In the genomic region with DNA sequence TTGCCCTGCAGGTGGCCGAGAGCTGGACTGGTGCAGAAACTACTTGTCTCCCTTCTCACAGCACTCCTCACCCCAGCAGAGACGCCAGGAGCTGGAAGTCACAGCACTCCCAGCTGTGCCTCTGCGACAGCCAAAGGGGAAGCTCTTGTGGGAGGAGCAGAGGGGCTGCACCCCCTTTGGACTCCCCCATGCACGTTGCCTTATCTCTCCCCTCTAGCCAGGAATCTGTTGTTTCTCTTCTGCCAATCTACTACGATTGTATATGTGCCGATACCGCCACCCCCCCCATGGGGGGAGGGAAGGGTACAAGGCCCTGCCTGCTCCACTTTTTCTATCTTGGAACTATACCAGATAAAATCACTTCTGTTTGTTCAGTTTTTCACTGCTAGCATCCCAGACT, we compare ENCODE assay signal across 21 mouse cellular contexts. TPM values are rescaled to one million over a fixed set of nuclear protein-coding genes. Genes with fewer than 3 reads are reported as not detected.
DNase-seq lines count a peak whose midpoint lies in the region; ATAC-seq and TF ChIP-seq lines count a peak whose summit lies in the region.
"Had no signal": no experiment of that assay in that cellular context is flagged by ENCODE, and none has a peak within 500 bp of the region (broad histone marks: within the 10 kb centered on the region; RNA-seq: fewer than 3 reads in every experiment).

No protein-coding gene starts in this region.

- H3K36me3 ChIP-seq in liver, embryonic 12.5 days = peaks cover 100% of the 10 kb centered on the region
- H3K36me3 ChIP-seq in CH12.LX (replicated peaks in 1 of 2; ENCODE audit: control insufficient read depth in 1 of 2, insufficient read depth in 1 of 2, low read length in 1 of 2) = peaks cover 82 to 96% of the 10 kb centered on the region in 2 experiments
- H3K36me3 ChIP-seq in G1E (replicated peaks) = peaks cover 100% of the 10 kb centered on the region

- H3K79me2 ChIP-seq in CH12.LX (replicated peaks; ENCODE audit: control insufficient read depth, extremely low read depth, insufficient read depth, poor library complexity, severe bottlenecking) = peaks cover 41% of the 10 kb centered on the region

- intact Hi-C loops in left cerebral cortex, postnatal 4 days (cut with DNase I) = no loop called here

- H3K4me2 ChIP-seq in liver, embryonic 12.5 days = no peak overlapping the region
- H3K4me2 ChIP-seq in CH12.LX (ENCODE audit: insufficient read depth, low read depth, poor library complexity, severe bottlenecking) = no peak overlapping the region
- H3K4me2 ChIP-seq: embryonic facial prominence, embryonic 12.5 days; forebrain, embryonic 13.5 days; forebrain, embryonic 15.5 days had no signal

- no peak for TF ChIP-seq EP300 in CH12.LX (IDR thresholded peaks at IDR 0.05; ENCODE audit: low read length)

- dilution Hi-C loops in CH12.LX (cut with MboI; ENCODE audit: extremely low pct_ligation_motif_present, extremely low pct_unique_long_range_greater_than_20kb, low sequenced_read_pairs) = no loop called here

- no peaks in the 10 kb centered on the region for H3K9me3 ChIP-seq in liver, embryonic 12.5 days (replicated peaks)
- no peaks in the 10 kb centered on the region for H3K9me3 ChIP-seq in CH12.LX (replicated peaks; ENCODE audit: low read length)
- H3K9me3 ChIP-seq in G1E (replicated peaks) = no peaks in the 10 kb centered on the region
- H3K9me3 ChIP-seq: embryonic facial prominence, embryonic 10.5 days; embryonic facial prominence, embryonic 12.5 days; forebrain, embryonic 13.5 days; forebrain, embryonic 15.5 days had no signal

- WGBS in liver, embryonic 12.5 days (ENCODE audit: insufficient replicate concordance) = 50% methylated on average over 7 of the region's 7 CpGs

- H3K27me3 ChIP-seq in liver, embryonic 12.5 days (replicated peaks) = no peaks in the 10 kb centered on the region
- no peaks in the 10 kb centered on the region for H3K27me3 ChIP-seq in CH12.LX (replicated peaks)
- no peaks in the 10 kb centered on the region for H3K27me3 ChIP-seq in G1E (ENCODE audit: insufficient read depth, low read length)
- H3K27me3 ChIP-seq: embryonic facial prominence, embryonic 12.5 days; forebrain, embryonic 13.5 days; forebrain, embryonic 15.5 days; Patski had no signal

- no peak for ATAC-seq in liver, embryonic 12.5 days
- ATAC-seq in G1E (ENCODE audit: extremely low read depth, insufficient number of reproducible peaks, low FRiP score, poor library complexity, severe bottlenecking) = no peak
- ATAC-seq: activated CD4-positive, CD25-positive, alpha-beta regulatory T cell, adult 4 months; forebrain, postnatal 0 days; Patski had no signal

- TF ChIP-seq RAD21 in CH12.LX (IDR thresholded peaks at IDR 0.05; ENCODE audit: low read depth, low read length) = no peak

- H3K9ac ChIP-seq in liver, embryonic 12.5 days = no peak overlapping the region
- no peak overlapping the region for H3K9ac ChIP-seq in CH12.LX (ENCODE audit: insufficient read depth, low read depth)
- H3K9ac ChIP-seq: embryonic facial prominence, embryonic 12.5 days; forebrain, embryonic 13.5 days; forebrain, embryonic 15.5 days; forebrain, postnatal 0 days had no signal

- 0 out of 2 replicates have a peak overlapping the region, but pooled peaks have one; percentile 45 for H3K27ac ChIP-seq in liver, embryonic 12.5 days
- H3K27ac ChIP-seq in CH12.LX (ENCODE audit: insufficient read depth, low read depth) = no peak overlapping the region
- H3K27ac ChIP-seq: embryonic facial prominence, embryonic 10.5 days; embryonic facial prominence, embryonic 12.5 days; forebrain, embryonic 13.5 days; forebrain, embryonic 15.5 days had no signal

- peaks cover 19% of the 10 kb centered on the region for H3K4me1 ChIP-seq in liver, embryonic 12.5 days
- peaks cover 36 to 66% of the 10 kb centered on the region in 2 experiments for H3K4me1 ChIP-seq in CH12.LX (ENCODE audit: control insufficient read depth in 1 of 2, insufficient read depth in 2 of 2)
- peaks cover 86% of the 10 kb centered on the region for H3K4me1 ChIP-seq in G1E (ENCODE audit: insufficient read depth, low read depth, low read length)
- H3K4me1 ChIP-seq: embryonic facial prominence, embryonic 10.5 days; embryonic facial prominence, embryonic 12.5 days; forebrain, embryonic 13.5 days; forebrain, embryonic 15.5 days had no signal

- no peak overlapping the region for H3K4me3 ChIP-seq in liver, embryonic 12.5 days
- H3K4me3 ChIP-seq in CH12.LX (replicated peaks in 1 of 3; ENCODE audit: low read depth in 2 of 3, low read length in 2 of 3, poor library complexity in 1 of 3) (no peak overlapping the region), G1E (ENCODE audit: low read depth, low read length) (peak overlapping the region; percentile 41; the same call in 1 of the 2 replicates)
- H3K4me3 ChIP-seq: embryonic facial prominence, embryonic 10.5 days; embryonic facial prominence, embryonic 12.5 days; forebrain, embryonic 13.5 days; forebrain, embryonic 15.5 days had no signal

- in situ Hi-C loops in CH12.LX (cut with MboI; ENCODE audit: low pct_ligation_motif_present, low pct_unique_long_range_greater_than_20kb, low sequenced_read_pairs) = no loop called here

- no peak for TF ChIP-seq CTCF in CH12.LX (conservative IDR thresholded peaks at IDR 0.05 in 1 of 2, IDR thresholded peaks at IDR 0.05 in 1 of 2; ENCODE audit: low read depth in 2 of 2, low read length in 2 of 2)
- no peak for TF ChIP-seq CTCF in G1E (IDR thresholded peaks at IDR 0.05; ENCODE audit: low read depth, low read length)

- DNase-seq in liver (no peak), CH12.LX (ENCODE audit: extremely low read depth) (no peak), G1E (ENCODE audit: low spot score) (no peak)
- DNase-seq in left cerebral cortex, postnatal 4 days = no peak
- DNase-seq in right cerebral cortex, postnatal 10 days (ENCODE audit: low spot score in 2 of 2) = no peak
- DNase-seq: adrenal gland, adult 8-10 months; adrenal gland, postnatal 14 days; adrenal gland, postnatal 36 days; cerebellum, adult 11-12 months; cerebellum, adult 2 months; cerebellum, adult 9-10 months; cerebellum, postnatal 10 days; cerebellum, postnatal 25 days; forebrain, postnatal 0 days had no signal

- no peak; the same call in 1 of the 2 replicates for TF ChIP-seq POLR2A in CH12.LX (IDR thresholded peaks at IDR 0.05; ENCODE audit: low read depth, low read length)

TF ChIP-seq in CH12.LX, 34 proteins besides CTCF, POLR2A, EP300 and RAD21:
- TF ChIP-seq TCF12 (IDR thresholded peaks at IDR 0.05; ENCODE audit: low read depth, low read length) = no peak
- 0 out of 2 replicates have a peak, but pooled peaks have one; percentile 5 for TF ChIP-seq ZMIZ1 (IDR thresholded peaks at IDR 0.05; ENCODE audit: low read depth, low read length)

RNA-seq across cellular contexts. Expression of gene Emg1, which starts 8.2 kb away (rescaled TPM):
- 200 TPM in 2 replicates for polyA plus RNA-seq in liver, embryonic 12.5 days (2016; fragmentation: Nextera tagmentation; extraction: Ambion mirVana)
- total RNA-seq in CH12.LX (2012; rRNA removed) (352 and 439 TPM in 2 replicates), CH12.LX (2014; rRNA removed) (481 and 498 TPM in 2 replicates), G1E (2014; fragmentation: Nextera tagmentation) (117 and 120 TPM in 2 replicates), G1E (2017) (228 and 262 TPM in 2 replicates)
- polyA plus RNA-seq in CH12.LX (2012; ENCODE audit: insufficient read length, low read depth) (301 and 408 TPM in 2 replicates), G1E (2012) (254 and 287 TPM in 2 replicates)
- total RNA-seq in left cerebral cortex, postnatal 4 days (2021) = 10 to 100 TPM; 56.7 to 56.9 TPM

RNA-seq across cellular contexts. Expression of gene Phb2, which starts 8.3 kb away (rescaled TPM):
- polyA plus RNA-seq in liver, embryonic 12.5 days (2016; fragmentation: Nextera tagmentation; extraction: Ambion mirVana) = 433 and 443 TPM in 2 replicates
- total RNA-seq in CH12.LX (2012; rRNA removed) = 440 and 578 TPM in 2 replicates
- 380 and 405 TPM in 2 replicates for total RNA-seq in CH12.LX (2014; rRNA removed)
- polyA plus RNA-seq in CH12.LX (2012; ENCODE audit: insufficient read length, low read depth) = 623 and 694 TPM in 2 replicates
- total RNA-seq in G1E (2014; fragmentation: Nextera tagmentation) = 325 and 378 TPM in 2 replicates
- 432 and 434 TPM in 2 replicates for total RNA-seq in G1E (2017)
- polyA plus RNA-seq in G1E (2012) = 465 and 565 TPM in 2 replicates
- total RNA-seq in left cerebral cortex, postnatal 4 days (2021) = 100 to 1,000 TPM; 169 to 170 TPM

RNA-seq across cellular contexts. Expression of gene Ptpn6, which starts 34.7 kb away (rescaled TPM):
- polyA plus RNA-seq in liver, embryonic 12.5 days (2016; fragmentation: Nextera tagmentation; extraction: Ambion mirVana) = 30.8 and 31.3 TPM in 2 replicates
- total RNA-seq in CH12.LX (2012; rRNA removed) (247 and 283 TPM in 2 replicates), CH12.LX (2014; rRNA removed) (300 and 327 TPM in 2 replicates), G1E (2014; fragmentation: Nextera tagmentation) (66.2 and 72.6 TPM in 2 replicates), G1E (2017) (309 and 356 TPM in 2 replicates)
- polyA plus RNA-seq in CH12.LX (2012; ENCODE audit: insufficient read length, low read depth) (585 and 814 TPM in 2 replicates), G1E (2012) (54.9 and 129 TPM in 2 replicates)
- total RNA-seq in left cerebral cortex, postnatal 4 days (2021) = 1 to 10 TPM; 3.3 to 9.2 TPM

RNA-seq across cellular contexts. Expression of gene Grcc10, which starts 37.4 kb away (rescaled TPM):
- polyA plus RNA-seq in liver, embryonic 12.5 days (2016; fragmentation: Nextera tagmentation; extraction: Ambion mirVana) = 109 and 116 TPM in 2 replicates
- 146 and 197 TPM in 2 replicates for total RNA-seq in CH12.LX (2012; rRNA removed)
- total RNA-seq in CH12.LX (2014; rRNA removed) = 59.3 and 64.3 TPM in 2 replicates
- 88.4 and 93.7 TPM in 2 replicates for polyA plus RNA-seq in CH12.LX (2012; ENCODE audit: insufficient read length, low read depth)
- 61.7 and 62.9 TPM in 2 replicates for total RNA-seq in G1E (2014; fragmentation: Nextera tagmentation)
- 130 and 176 TPM in 2 replicates for total RNA-seq in G1E (2017)
- polyA plus RNA-seq in G1E (2012) = 26.1 and 38.8 TPM in 2 replicates
- 100 to 1,000 TPM; 334 to 350 TPM for total RNA-seq in left cerebral cortex, postnatal 4 days (2021)

RNA-seq across cellular contexts. Expression of gene Lpcat3, which starts 41.0 kb away (rescaled TPM):
- polyA plus RNA-seq in liver, embryonic 12.5 days (2016; fragmentation: Nextera tagmentation; extraction: Ambion mirVana) = 67.1 and 74.5 TPM in 2 replicates
- total RNA-seq in CH12.LX (2012; rRNA removed) (52.9 and 53.4 TPM in 2 replicates), CH12.LX (2014; rRNA removed) (68.0 and 77.0 TPM in 2 replicates), G1E (2014; fragmentation: Nextera tagmentation) (108 and 198 TPM in 2 replicates), G1E (2017) (95.7 and 101 TPM in 2 replicates)
- polyA plus RNA-seq in CH12.LX (2012; ENCODE audit: insufficient read length, low read depth) (86.9 and 113 TPM in 2 replicates), G1E (2012) (123 and 147 TPM in 2 replicates)
- total RNA-seq in left cerebral cortex, postnatal 4 days (2021) = 10 to 100 TPM; 36.9 to 39.8 TPM

Comparison
In these comparisons a context has a peak if more than half of its experiments do, and no peak if none do; other contexts are left out.
1. RNA of gene Ptpn6, which starts 34.7 kb away (total RNA-seq): 66.2 to 356 TPM in G1E and 247 to 327 TPM in CH12.LX; 3.3 to 9.2 TPM in left cerebral cortex, postnatal 4 days; every median in the first group is over 4 times any median in the second.